Mouse (Mus musculus): ENCODE data around the gene Cbx1.

- TF ChIP-seq CTCF (IDR thresholded peaks at IDR 0.05 in 2 of 3, conservative IDR thresholded peaks at IDR 0.05 in 1 of 3; ENCODE audit: control insufficient read depth in 1 of 3, insufficient read depth in 1 of 3, low read depth in 2 of 3, low read length in 3 of 3, poor library complexity in 1 of 3, severe bottlenecking in 1 of 3) (no peak), TAL1 (IDR thresholded peaks at IDR 0.05; ENCODE audit: low read length) (no peak), HCFC1 (IDR thresholded peaks at IDR 0.05; ENCODE audit: low read depth, low read length) (no peak), POLR2AphosphoS2 (IDR thresholded peaks at IDR 0.05; ENCODE audit: low read length) (no peak), MYB (IDR thresholded peaks at IDR 0.05; ENCODE audit: low read depth, low read length) (no peak), SMC3 (IDR thresholded peaks at IDR 0.05; ENCODE audit: low read depth, low read length) (no peak), MYC (IDR thresholded peaks at IDR 0.05; ENCODE audit: low read depth, low read length) (no peak), EP300 (IDR thresholded peaks at IDR 0.05; ENCODE audit: low read depth in 1 of 2, low read length in 2 of 2) (no peak), CHD1 (IDR thresholded peaks at IDR 0.05; ENCODE audit: low read depth, low read length) (no peak), TBP (IDR thresholded peaks at IDR 0.05; ENCODE audit: low read depth, low read length) (no peak), MXI1 (IDR thresholded peaks at IDR 0.05; ENCODE audit: low read depth, low read length) (no peak), RCOR1 (IDR thresholded peaks at IDR 0.05; ENCODE audit: low read depth, low read length) (no peak), USF1 (IDR thresholded peaks at IDR 0.05; ENCODE audit: low read depth, low read length) (no peak), MAZ (IDR thresholded peaks at IDR 0.05; ENCODE audit: low read depth, low read length) (no peak)
Measured at GRCm38 (mm10) chr11:96741995-96742394, 46.9 kb upstream of the Cbx1 start.

Data from MEL (cell line).